Mouse (Mus musculus): ENCODE measurements at regions not wholly inside any gene's neighbourhood (a gene's known extent, or its start where the extent isn't known, plus 50 kb on each side); places are given as distances from the start of the nearest gene placed in this dataset.

- Histone ChIP-seq H3K4me3 (ENCODE audit: insufficient read depth, low read length) (no peak overlapping the region), H3K27ac (ENCODE audit: insufficient read depth, low read depth, low read length) (no peak overlapping the region), H3K4me1 (ENCODE audit: control insufficient read depth, insufficient read depth, low read length) (no peaks in the 10 kb centered on the region)
- TF ChIP-seq CTCF (IDR thresholded peaks at IDR 0.05; ENCODE audit: low read depth, low read length) (no peak), POLR2A (IDR thresholded peaks at IDR 0.05; ENCODE audit: borderline replicate concordance, low read depth, low read length) (no peak)
Observed at GRCm38 (mm10) chr10:9157299-9158215, 271.7 kb upstream of the Sash1 start.

DNA sequence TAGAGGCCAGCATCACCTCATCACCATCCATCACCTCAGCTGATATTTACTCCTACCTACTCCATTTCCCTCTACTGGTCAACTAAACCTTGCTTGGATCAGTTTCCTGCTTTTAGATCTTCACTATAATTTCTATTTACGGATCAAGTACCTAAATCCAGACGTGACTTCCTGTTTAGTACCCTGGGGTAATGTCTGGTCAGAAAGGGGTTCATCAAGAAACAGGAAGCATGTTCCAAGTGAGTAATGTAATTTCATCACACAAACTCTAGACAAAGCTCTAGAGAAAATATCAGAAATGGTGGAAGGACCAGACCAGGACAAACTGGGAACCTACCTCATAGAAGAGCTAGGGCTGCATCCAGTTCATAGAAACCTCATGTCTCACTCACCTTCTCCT lies 250.2 kb upstream of the Sash1 start:
- Histone ChIP-seq H3K4me1 (ENCODE audit: control insufficient read depth, insufficient read depth, low read length) (peaks cover 5% of the 10 kb centered on the region), H3K4me3 (ENCODE audit: insufficient read depth, low read length) (no peak overlapping the region), H3K27ac (ENCODE audit: insufficient read depth, low read depth, low read length) (no peak overlapping the region)
- no peak for TF ChIP-seq POLR2A (IDR thresholded peaks at IDR 0.05; ENCODE audit: borderline replicate concordance, low read depth, low read length)

DNA sequence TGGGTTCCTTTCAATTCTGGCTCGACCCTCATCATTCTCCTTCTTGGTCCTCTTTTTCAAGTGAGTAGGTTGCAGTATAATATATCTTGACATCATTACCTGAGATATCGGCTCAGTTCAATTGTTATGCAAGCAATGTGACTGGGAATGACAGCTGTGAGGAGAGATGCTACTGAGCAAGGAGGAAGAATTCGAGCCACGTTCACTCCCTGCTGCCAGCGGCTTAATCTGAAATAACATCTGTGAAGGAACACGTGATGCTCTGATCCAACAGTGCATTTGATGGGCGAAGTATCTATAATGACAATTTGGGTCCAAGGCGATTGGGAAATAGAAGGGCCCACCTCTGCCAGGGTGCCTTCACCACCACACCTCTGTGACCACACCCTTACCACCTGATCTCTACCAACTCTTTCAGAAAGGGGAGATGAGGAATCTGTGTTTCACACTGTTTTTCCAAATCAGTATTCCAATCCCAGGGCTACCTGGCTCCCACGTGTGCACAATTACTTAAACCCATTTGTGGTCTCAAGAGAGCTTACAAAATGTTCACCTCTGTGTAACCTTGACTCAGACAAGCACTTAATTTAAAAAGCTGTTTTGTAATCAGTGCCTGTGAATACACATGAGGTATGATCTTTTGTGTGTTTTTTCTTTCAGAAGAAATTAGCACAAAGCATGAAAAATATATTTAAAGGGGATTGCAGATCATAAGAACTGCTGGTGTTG lies 248.6 kb upstream of the Sash1 start:
- no peak for TF ChIP-seq POLR2A (IDR thresholded peaks at IDR 0.05; ENCODE audit: borderline replicate concordance, low read depth, low read length)
- no peak for TF ChIP-seq CTCF (IDR thresholded peaks at IDR 0.05; ENCODE audit: low read depth, low read length)

GRCm38 (mm10) chr10:9130061-9130460 lies 244.2 kb upstream of the Sash1 start:
- Histone ChIP-seq H3K4me1 (ENCODE audit: control insufficient read depth, insufficient read depth, low read length) (no peaks in the 10 kb centered on the region), H3K4me3 (ENCODE audit: insufficient read depth, low read length) (no peak overlapping the region), H3K27ac (ENCODE audit: insufficient read depth, low read depth, low read length) (no peak overlapping the region)
- TF ChIP-seq CTCF (IDR thresholded peaks at IDR 0.05; ENCODE audit: low read depth, low read length): no peak
- TF ChIP-seq POLR2A (IDR thresholded peaks at IDR 0.05; ENCODE audit: borderline replicate concordance, low read depth, low read length): no peak

More for the DNA sequence above, 248.6 kb upstream of the Sash1 start:
- Histone ChIP-seq H3K4me3 (ENCODE audit: insufficient read depth, low read length) (no peak overlapping the region), H3K4me1 (ENCODE audit: control insufficient read depth, insufficient read depth, low read length) (peaks cover 5% of the 10 kb centered on the region), H3K27ac (ENCODE audit: insufficient read depth, low read depth, low read length) (no peak overlapping the region)

DNA sequence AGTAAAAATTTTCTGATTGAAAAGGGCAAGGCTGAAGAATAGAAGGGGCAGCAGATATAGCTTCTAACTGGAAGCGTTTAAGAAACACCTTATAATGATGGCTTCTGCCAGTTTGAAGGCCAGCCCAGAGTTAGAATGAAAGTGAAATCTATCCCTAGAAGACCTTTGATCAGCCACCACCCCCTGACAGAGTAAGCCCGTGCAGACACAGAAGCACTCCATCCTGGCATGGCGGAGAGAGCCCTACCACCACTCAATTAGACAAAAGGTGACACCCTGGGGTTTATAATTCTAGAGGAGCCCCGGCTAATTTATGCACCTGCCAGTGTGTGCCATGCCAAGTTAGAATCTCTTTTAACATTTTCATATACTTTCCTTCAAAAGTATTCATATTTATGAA lies 233.4 kb upstream of the Sash1 start:
- Histone ChIP-seq H3K4me3 (ENCODE audit: insufficient read depth, low read length) (no peak overlapping the region), H3K4me1 (ENCODE audit: control insufficient read depth, insufficient read depth, low read length) (no peaks in the 10 kb centered on the region), H3K27ac (ENCODE audit: insufficient read depth, low read depth, low read length) (no peak overlapping the region)
- no peak for TF ChIP-seq CTCF (IDR thresholded peaks at IDR 0.05; ENCODE audit: low read depth, low read length)
- TF ChIP-seq POLR2A (IDR thresholded peaks at IDR 0.05; ENCODE audit: borderline replicate concordance, low read depth, low read length): no peak

GRCm38 (mm10) chr10:9117648-9118551 lies 232.0 kb upstream of the Sash1 start:
- Histone ChIP-seq H3K4me1 (ENCODE audit: control insufficient read depth, insufficient read depth, low read length) (no peaks in the 10 kb centered on the region), H3K27ac (ENCODE audit: insufficient read depth, low read depth, low read length) (no peak overlapping the region), H3K4me3 (ENCODE audit: insufficient read depth, low read length) (peak overlapping the region; percentile 11)
- TF ChIP-seq POLR2A (IDR thresholded peaks at IDR 0.05; ENCODE audit: borderline replicate concordance, low read depth, low read length) (no peak), CTCF (IDR thresholded peaks at IDR 0.05; ENCODE audit: low read depth, low read length) (no peak)

DNA sequence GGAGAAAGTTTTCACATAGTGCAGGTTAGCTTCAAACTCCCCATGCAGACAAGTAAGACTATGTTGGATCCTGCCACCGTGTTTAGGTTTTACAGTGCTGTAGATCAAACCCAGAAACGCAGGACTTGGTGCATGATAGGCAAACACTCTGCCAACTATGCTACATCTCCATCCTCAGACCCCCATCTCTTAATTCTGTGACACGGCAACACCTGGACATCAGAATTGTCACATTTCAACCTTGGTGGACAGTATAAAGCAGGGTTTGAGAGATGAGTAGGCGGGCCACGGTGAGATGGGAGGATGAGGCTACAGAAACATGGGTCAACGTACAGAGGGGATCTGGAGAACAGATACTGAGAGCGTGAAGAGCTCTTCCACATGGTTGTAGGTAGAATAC lies 231.3 kb upstream of the Sash1 start:
- Histone ChIP-seq H3K27ac (ENCODE audit: insufficient read depth, low read depth, low read length) (no peak overlapping the region), H3K4me1 (ENCODE audit: control insufficient read depth, insufficient read depth, low read length) (no peaks in the 10 kb centered on the region), H3K4me3 (ENCODE audit: insufficient read depth, low read length) (no peak overlapping the region; the same call in 1 of the 2 replicates)
- no peak for TF ChIP-seq CTCF (IDR thresholded peaks at IDR 0.05; ENCODE audit: low read depth, low read length)

- TF ChIP-seq CTCF (IDR thresholded peaks at IDR 0.05; ENCODE audit: low read depth, low read length) (no peak), POLR2A (IDR thresholded peaks at IDR 0.05; ENCODE audit: borderline replicate concordance, low read depth, low read length) (no peak)
- H3K27ac ChIP-seq (ENCODE audit: insufficient read depth, low read depth, low read length): no peak overlapping the region
- no peak overlapping the region for H3K4me3 ChIP-seq (ENCODE audit: insufficient read depth, low read length)
Observed at GRCm38 (mm10) chr10:9113706-9114105, 227.8 kb upstream of the Sash1 start.

GRCm38 (mm10) chr10:9111051-9111450 lies 225.2 kb upstream of the Sash1 start:
- H3K4me3 ChIP-seq (ENCODE audit: insufficient read depth, low read length): no peak overlapping the region
- TF ChIP-seq CTCF (IDR thresholded peaks at IDR 0.05; ENCODE audit: low read depth, low read length): no peak
- TF ChIP-seq POLR2A (IDR thresholded peaks at IDR 0.05; ENCODE audit: borderline replicate concordance, low read depth, low read length): no peak

More at GRCm38 (mm10) chr10:9113706-9114105, 227.8 kb upstream of the Sash1 start:
- H3K4me1 ChIP-seq (ENCODE audit: control insufficient read depth, insufficient read depth, low read length): no peaks in the 10 kb centered on the region

More at GRCm38 (mm10) chr10:9111051-9111450, 225.2 kb upstream of the Sash1 start:
- Histone ChIP-seq H3K27ac (ENCODE audit: insufficient read depth, low read depth, low read length) (no peak overlapping the region), H3K4me1 (ENCODE audit: control insufficient read depth, insufficient read depth, low read length) (no peaks in the 10 kb centered on the region)
